Mouse (Mus musculus) ovary, adult 18-20 months (tissue): Measurements from ENCODE around the gene Edem2.
A peak's percentile ranks its signal among the peaks of the same experiment; 100 is the strongest.

Experiments used
- DNase-seq: peaks from one replicate; pipeline ENCODE4 v3.0.0; 2022; ENCODE audit warnings: low spot score, mixed read lengths

Edem2 gene

GRCm38 (mm10) chr2:155729158-155729645 is at the start of gene Edem2:
Gene Edem2 (minus strand): TSS chr2:155729475.
- peak; percentile 87 for DNase-seq

GRCm38 (mm10) chr2:155779066-155779465 is 49.8 kb upstream of the Edem2 start:
- DNase-seq, result no peak

- no peak for DNase-seq
Measured at GRCm38 (mm10) chr2:155778004-155778403, 48.7 kb upstream of the Edem2 start.

GRCm38 (mm10) chr2:155777688-155777985 is 48.4 kb upstream of the Edem2 start:
- no peak for DNase-seq

- no peak for DNase-seq
Measured at GRCm38 (mm10) chr2:155776824-155777687, 47.8 kb upstream of the Edem2 start.

- peak; percentile 15 for DNase-seq
Measured at GRCm38 (mm10) chr2:155775685-155776263, 46.5 kb upstream of the Edem2 start.

GRCm38 (mm10) chr2:155774927-155775684 is 45.8 kb upstream of the Edem2 start, which contains the start of gene Mmp24:
Gene Mmp24 (plus strand): TSS chr2:155775342.
- DNase-seq, result no peak

GRCm38 (mm10) chr2:155774261-155774926 is 45.1 kb upstream of the Edem2 start:
- DNase-seq, result no peak

GRCm38 (mm10) chr2:155773664-155774063 is 44.4 kb upstream of the Edem2 start:
- DNase-seq, result no peak

- no peak for DNase-seq
Measured at GRCm38 (mm10) chr2:155764679-155765418, 35.6 kb upstream of the Edem2 start.

- no peak for DNase-seq
Measured at GRCm38 (mm10) chr2:155756855-155757566, 27.7 kb upstream of the Edem2 start.

GRCm38 (mm10) chr2:155755746-155756145 is 26.5 kb upstream of the Edem2 start:
- no peak for DNase-seq

- DNase-seq, result peak; percentile 31
Measured at GRCm38 (mm10) chr2:155751014-155751786, 21.9 kb upstream of the Edem2 start, which contains the start of gene Procr. Gene Procr (plus strand): TSS chr2:155751117.

GRCm38 (mm10) chr2:155749394-155749793 is 20.1 kb upstream of the Edem2 start:
- no peak for DNase-seq

GRCm38 (mm10) chr2:155745487-155745886 is 16.2 kb upstream of the Edem2 start:
- no peak for DNase-seq

GRCm38 (mm10) chr2:155743351-155743750 is 14.1 kb upstream of the Edem2 start:
- DNase-seq, result no peak

GRCm38 (mm10) chr2:155742931-155743337 is 13.7 kb upstream of the Edem2 start:
- DNase-seq, result peak; percentile 44

- DNase-seq, result no peak
Measured at GRCm38 (mm10) chr2:155742211-155742610, 12.9 kb upstream of the Edem2 start.

GRCm38 (mm10) chr2:155737803-155738202 is 8.5 kb upstream of the Edem2 start:
- no peak for DNase-seq

- DNase-seq, result no peak
Measured at GRCm38 (mm10) chr2:155736936-155737335, 7.7 kb upstream of the Edem2 start.
